Mouse (Mus musculus) embryonic fibroblast, embryonic 13.5 days (primary cell): Measurements from ENCODE around the gene Shroom3.

Source experiments
- CTCF ChIP-seq: IDR thresholded peaks from 2 replicates; pipeline ENCODE4 v1.5.1; 2011; ENCODE audit warnings: mild to moderate bottlenecking, control low read depth, low read length, moderate library complexity, borderline replicate concordance; ENCODE audit not compliant: insufficient read depth
- POLR2A ChIP-seq: IDR thresholded peaks from 2 replicates; pipeline ENCODE4 v1.6.1; 2011; ENCODE audit warnings: low read depth, mild to moderate bottlenecking, control low read depth, low read length, moderate library complexity

DNA sequence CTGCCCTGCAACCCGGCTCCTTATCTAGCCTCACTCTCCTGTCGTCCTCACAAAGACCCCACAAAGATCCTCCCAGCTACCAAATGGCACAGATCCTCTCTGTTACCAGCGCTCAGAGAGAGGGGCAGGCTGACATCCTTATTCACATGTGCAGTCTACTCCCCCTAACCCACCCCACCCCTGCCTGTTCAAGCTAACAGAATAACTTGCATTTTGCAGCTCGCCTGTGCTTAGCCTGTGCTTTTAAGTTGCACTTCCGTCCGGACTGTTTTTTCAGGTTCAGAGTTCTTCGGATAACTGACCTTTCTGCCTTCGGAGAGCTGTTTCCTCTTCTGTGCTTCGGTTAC lies 7.7 kb upstream of the Shroom3 start:
- TF ChIP-seq POLR2A (no peak), CTCF (no peak)
